Mouse (Mus musculus) fat pad, adult 2 months (tissue): ENCODE results near the gene B4galnt3.
A peak's percentile ranks its signal among the peaks of the same experiment; 100 is the strongest.
"Not testable (repeated sequence)": the region's sequence is repeated elsewhere in the genome, so short reads cannot be mapped to it uniquely, and the experiment has no call there.

Experiments
- DNase-seq: peaks from one replicate; pipeline ENCODE4 v3.0.0-alpha.2; 2011; ENCODE audit warnings: low read depth, low spot score; ENCODE audit errors: extremely low read depth

The B4galnt3 gene

DNA sequence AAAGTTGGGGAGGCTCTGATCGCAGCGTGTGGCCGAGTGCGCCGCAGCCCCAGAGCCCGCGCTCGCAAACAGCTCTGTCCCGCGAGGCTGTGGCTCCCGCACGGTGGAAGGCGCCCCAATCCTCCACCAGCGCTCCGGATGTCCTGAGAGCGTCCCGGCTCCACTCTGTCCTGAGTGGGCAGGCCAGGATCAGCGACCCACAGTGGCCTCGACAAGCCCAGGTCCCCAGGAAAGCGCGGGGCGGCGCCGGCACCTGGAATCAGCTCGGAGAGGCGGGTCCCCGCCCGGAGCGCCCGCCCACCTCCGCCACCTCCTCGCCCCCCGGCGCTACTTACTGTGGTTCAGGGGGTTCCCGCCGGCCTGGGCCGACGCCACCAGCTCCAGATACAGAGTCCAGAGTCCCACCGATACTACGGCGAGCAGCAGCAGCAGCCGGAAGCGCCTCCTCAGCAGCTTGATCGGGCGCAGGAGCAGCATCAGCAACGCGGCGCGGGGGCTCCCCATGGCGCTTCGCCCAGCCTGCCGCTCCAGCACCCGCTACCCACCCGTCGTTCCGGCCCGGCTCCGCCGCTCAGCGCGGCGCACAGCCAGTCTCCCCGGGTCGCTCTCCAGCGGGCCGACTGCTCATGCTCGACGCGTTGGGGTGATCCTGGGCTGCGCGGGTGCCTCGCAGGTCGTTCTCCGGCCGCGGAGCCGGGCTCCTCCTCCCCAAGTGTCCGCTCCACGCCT lies at the start of gene B4galnt3, which contains the start of gene D330020A13Rik:
Gene B4galnt3 (minus strand): TSS at position 504 of the 729 bp plus-strand sequence.
Gene D330020A13Rik (plus strand): TSS at position 309 of the 729 bp plus-strand sequence.
- DNase-seq = no peak

DNA sequence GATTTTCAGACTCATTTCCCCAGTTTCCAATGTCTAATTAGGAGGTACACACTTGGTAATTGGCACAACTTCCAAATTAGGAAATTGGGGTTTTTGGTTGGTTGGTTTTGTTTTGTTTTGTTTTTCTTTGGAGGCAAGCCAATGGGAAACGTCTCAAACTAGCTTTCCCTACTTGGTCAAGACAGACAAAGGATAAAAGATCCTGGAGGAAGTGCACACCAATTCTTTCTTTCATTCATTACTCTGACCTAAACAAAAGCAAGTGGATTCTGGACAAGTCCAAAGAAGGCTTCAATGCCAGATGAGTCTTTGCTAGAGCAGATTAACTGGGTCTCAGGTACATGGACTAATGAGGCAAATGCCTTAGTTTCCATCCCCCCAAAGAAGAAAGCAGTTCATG lies 49.6 kb upstream of the B4galnt3 start:
- DNase-seq = no peak

DNA sequence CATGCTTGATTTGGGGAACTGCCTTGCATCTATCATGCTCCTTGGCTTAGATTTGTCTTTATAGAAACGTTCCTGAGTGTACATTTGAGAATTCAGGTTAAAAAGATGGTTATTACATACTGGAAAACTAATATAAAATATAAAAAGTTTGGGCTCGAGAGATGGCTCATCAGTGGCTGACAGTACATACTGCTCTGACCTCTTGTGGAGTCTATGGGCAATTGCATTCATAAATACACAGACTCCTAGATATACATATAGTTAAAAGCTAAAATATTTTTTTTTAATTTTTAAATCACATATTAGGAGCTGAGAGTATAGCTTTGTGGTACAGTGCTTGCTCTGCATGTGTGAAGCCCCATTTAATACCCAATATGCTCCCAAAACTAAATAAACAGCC lies 38.0 kb upstream of the B4galnt3 start:
- DNase-seq = no peak

DNA sequence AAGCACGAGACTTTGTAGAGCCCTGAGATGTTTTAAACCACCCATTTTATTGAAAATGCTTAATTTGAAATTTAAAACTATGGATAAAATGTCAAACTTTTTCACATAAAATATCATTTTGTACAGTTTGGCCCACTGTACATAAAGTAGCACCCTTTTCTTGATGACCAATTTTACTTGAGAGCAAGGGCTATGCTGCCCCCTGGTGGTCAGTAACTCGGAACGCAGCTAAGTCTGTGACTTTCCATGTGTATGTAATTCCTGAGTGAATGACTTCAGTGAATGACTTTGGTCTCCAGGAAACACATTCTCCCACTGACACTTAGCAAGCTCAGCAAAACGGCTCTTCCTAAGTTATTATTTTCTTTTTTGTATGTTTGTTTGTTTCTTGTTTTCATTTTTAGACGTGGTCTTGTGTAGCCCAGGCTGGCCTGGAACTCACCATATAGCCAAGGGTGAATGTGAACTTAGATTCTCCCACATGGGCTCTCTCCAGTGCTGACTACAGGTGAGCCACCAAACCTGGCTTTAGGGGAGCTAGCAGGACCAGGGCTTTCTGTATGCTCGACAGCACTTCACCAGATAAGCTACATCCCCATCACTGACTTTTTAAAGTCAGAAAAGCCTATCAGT lies 30.1 kb upstream of the B4galnt3 start:
- DNase-seq = peak; percentile 18

DNA sequence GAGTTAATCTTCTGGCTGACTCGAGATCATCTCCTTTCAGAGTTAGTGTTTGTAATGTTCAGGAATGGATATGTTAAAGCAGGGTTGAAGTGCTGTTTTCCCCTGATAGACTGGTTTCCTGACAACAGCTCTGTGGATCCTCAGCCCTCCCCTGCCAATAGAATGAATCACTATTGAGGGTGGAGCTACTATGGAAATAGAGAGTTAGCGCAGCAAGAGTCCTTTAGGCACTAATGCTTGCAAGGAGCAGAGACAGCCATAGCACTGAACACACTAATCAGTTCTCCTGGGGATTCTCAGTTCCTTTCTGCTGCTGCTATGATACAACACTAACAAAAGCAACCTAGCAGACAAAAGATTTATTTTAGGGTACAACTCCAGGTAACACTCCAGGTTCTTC lies 26.0 kb upstream of the B4galnt3 start:
- DNase-seq = no peak

DNA sequence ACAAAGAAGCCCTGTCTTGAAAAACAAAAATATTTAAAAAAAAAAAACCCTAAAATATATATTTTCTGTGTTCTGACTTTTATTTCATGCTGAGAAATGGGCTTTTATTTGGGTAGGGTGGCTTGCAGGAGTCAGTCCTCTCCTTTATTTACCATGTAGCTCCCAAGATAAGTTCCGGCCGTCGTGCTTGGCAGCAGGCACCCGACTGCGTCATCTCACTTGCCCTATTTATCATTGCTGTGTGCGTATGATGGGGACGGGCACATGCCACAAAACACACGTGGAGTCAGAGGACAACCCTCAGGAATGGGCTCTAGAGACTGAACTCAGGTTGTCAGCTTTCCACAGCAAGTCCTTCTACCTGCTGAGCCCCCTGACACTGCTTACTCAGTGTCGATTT lies 24.8 kb upstream of the B4galnt3 start:
- no peak for DNase-seq

DNA sequence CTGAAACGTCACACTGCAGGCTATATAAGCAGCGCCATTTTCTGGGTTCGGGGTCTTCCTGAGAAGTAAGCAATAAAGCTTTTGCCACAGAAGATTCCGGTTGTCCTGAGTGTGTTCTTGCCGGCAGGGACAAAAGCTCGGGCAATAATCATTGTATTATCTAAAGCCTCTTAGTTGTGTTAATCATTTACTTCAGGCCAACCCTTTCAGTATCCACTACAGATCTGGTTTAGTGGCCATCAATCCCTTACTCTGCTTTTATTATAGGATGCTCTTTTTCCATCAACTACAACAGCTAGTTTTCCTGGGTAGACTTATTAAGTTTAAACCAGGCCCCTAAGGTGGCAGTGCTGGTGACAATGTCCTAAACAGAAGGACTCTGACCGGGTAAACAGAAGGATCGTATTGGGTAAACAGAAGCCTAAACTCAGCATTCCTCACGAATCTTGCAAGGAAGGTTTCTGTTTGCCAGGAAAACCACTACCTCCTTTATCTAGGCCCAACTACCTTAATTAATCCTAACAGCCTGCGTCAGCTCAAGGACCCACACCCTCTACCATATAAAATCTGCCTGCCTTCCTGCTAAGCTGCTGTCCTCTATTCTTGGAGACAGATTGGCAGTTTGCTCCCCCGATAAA lies 24.1 kb upstream of the B4galnt3 start:
- DNase-seq = no peak

DNA sequence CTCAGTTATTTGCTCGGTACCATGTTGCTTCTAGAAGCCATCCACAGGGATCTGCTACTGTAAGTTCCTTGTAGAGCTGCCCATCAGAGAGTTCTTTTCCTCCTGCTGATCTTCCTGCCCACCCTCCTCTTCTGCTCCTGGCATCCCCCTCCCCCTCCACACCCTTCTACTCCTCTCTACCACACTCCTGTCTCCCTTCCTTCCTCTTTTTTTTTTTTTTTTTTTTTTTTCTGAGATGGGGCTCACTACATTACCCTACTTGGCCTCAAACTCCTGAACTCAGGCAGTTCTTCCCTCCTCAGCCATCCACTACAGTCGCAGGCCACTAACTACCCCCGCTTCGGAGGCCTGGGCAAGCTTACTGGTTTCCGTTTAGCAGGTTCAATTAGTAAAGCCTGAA lies 18.1 kb upstream of the B4galnt3 start:
- no peak for DNase-seq

DNA sequence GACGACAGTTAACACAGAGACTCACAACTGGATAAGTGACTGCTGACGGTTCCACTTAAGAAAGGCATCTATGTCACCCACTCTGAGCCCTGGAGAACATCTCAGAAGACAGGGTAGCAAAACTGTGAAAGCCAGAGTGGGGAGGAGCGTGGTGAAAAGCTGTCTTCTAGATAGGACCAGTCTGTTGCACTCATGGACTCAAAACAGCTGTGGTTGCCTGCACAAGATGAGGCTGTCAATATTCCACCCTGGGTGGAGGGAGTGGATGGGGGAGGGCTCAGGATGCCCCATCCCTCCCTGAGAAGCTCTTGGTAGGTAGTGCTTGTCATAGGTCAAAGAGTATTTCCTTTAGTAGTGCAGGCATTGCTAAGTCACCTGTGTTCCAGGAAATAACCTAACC lies 15.4 kb upstream of the B4galnt3 start:
- DNase-seq = no peak

DNA sequence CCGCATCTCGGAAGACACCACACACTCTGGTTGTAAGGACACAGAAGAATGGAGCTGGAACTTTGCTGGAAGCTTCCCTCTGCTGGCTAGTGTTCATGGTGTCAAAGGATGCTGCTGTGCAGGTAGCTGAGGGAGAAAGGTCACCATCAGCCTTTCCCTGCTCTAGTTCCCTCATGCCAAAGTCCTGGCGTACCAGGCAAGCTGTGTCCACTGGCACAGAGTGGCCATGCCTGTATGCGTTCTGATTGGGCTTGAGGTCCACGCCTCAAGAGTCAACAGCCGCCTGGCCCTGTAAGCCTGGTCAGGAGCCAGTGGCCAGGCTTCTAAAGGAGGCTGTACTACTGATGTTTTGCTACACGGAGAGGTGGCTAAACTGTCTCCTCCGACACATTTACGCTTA lies 15.0 kb upstream of the B4galnt3 start:
- no peak for DNase-seq

DNA sequence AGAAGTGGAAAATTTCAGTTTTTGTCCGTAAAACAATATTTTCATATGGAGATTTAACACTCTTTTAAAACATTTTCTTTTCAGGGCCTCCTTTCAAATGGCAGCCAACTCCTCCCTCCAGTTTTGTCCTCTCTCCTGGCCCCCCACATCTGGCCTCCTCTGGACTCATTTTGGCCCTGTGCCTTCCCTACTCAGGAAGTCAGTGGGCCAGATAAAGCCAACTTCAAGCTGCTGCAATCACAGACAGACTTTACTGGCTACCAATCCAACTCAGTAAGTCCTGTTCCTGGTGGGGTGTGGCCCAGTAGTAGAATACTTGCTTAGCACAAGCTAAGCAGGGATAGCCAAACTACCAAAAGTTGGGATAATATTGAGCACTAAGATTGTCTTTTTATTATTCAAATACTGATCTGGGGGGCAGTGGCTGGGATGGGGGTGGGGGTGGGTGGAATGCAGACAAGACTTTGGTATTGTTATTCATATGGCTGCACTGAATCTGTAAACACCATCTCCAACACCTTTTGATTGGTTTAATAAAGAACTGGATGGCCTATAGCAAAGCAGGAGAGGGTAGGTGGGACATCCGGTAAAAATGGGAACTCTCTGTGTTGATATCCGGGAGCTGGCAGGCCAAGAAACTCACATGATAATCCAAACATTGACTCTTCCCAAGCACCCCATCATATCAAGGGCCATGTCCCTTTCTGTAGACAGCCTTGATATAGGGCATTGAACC lies 12.7 kb upstream of the B4galnt3 start:
- DNase-seq = no peak

DNA sequence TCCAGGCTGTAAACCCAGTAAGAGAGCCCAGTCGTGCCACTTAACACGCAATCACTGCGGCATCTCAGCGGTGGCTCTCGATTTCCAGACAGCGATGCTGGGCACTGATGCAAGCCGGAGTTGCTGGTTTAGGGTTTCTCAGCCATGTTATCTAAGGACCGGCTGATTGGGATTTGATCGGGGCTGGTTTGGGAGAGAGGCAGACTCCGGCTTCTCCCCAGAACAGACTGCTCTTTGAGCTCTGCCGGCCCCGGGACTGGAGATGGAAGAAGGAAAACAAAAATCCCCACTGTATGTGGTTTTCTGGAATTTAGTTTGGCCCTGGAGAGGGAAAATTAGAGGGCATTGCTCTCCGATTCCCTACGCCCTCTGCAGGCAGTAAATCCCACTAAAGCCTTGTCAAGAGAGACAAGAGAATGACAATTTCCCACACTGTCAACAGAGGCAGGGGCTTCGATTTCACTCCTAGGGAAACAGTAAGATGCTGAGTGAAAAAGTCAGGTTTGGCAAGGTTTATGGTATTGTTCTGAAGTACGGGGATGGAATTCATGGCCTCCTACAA lies 8.5 kb upstream of the B4galnt3 start:
- no peak for DNase-seq

DNA sequence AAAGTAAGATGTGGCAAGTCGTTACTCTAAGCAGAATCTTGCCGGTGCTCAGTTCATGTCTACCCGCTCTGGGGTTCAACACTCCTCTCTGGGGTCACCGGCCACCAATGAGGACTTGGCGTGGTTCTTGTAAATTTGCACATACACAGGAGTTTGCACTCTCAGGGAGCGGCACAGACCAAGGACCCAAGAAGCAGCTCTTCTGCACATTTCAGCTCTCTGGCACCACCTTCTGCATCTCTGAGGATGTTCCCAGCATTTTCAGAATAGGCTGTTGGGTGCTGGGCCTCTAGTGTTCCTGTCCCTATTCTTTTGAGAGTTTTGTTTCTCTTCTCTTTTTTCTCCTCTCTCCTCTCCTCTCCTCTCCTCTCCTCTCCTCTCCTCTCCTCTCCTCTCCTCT lies 6.8 kb upstream of the B4galnt3 start:
- no peak for DNase-seq

DNA sequence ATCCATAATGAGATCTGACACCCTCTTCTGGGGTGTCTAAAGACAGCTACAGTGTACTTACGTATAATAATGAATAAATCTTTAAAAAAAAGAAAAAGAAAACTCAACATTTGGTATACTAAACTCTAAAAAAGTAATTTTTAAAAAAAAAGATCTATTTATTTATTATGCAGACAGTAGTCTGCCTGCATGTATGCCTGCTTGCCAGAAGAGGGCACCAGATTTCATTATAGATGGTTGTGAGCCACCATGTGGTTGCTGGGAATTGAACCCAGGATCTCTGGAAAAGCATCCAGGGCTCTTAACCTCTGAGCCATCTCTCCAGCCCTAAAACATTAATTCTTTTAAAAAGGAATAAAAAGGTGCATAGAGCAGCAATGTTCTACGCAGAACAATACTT lies 2.2 kb upstream of the B4galnt3 start:
- DNase-seq = not testable (repeated sequence)

DNA sequence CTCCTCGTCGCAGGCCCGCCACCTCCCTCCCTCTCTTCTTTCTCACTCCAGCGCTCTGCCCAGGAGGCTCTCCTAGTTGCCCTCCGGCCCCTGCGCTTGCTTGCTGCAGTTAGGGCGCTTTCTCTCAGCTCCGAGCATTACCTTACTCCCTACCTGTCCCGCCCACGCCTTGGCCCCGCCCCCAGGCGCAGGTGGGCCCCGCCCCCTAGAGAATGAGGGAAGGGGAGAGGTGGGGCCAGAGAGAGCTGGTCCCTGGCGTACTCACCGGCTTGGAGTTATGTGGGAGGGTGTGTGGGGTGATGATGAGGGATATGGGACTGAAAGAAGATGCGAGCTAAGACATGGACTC lies 400 bp upstream of the B4galnt3 start:
- DNase-seq = no peak

DNA sequence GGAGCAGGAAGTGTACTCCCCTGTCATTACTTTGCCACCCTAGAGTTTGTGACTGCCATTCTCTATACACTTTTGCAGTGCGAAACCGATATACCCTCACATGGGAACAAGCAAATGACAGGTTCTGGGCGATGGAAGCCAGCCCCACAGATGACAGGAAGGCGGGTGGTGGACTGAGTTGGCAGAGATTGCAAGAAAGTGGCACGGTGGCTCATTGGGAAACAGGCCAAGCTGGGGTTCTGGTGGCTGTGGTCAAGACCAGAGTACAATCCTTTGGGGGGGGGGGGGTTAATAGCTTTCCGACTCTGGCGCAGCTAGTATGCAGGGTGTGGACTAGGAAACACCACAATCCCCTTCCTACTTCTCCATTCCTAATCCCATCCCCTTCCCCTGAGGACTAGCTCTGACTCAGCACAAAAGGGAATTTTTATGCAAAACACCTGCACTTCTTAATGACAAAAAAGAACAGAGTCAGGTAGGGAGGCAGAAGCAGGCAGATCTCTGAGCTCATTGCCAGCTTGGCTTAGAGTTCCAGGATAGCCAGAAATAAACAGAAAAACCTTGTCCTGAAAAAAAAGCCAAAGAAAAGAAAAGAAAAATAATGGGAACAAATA lies 2.9 kb downstream of the B4galnt3 start:
- DNase-seq = no peak

DNA sequence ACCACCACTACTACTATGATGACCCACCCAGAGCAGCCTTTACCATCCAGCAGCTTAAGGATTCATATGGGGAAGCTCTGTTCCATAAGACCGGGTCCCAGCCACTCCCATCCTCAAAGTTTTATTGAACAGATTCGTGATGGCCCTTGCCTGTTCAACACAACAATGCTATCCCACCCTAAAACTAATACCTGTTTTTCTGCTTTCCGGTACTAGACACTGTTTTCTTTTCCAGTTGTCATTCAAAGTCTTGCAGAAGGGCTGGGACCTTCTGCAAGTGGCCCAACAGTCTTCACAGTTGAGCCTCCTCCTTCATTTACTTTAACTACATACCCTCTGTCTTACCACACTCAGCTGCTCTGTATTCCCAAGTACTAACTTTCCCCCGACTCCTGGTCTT lies 4.9 kb downstream of the B4galnt3 start:
- no peak for DNase-seq

DNA sequence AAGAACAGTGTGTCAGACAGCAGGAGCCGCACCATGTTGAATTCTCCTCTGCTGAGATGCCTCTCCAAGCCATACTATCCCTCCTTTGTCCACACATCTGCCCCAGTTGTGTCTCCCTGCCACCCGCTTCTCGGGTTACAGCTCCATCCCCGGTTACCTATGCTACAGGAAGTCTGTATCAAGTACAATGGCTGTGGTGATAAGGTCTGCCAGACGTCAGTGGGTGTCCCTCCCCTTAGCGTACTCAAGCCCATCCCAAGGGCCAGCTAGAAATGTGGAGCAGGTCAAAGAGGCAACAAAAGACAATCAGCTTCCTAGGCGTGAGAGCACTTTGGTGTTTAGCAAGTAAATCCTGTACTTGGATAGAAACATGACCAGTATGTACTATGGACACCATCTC lies 5.8 kb downstream of the B4galnt3 start:
- no peak for DNase-seq

DNA sequence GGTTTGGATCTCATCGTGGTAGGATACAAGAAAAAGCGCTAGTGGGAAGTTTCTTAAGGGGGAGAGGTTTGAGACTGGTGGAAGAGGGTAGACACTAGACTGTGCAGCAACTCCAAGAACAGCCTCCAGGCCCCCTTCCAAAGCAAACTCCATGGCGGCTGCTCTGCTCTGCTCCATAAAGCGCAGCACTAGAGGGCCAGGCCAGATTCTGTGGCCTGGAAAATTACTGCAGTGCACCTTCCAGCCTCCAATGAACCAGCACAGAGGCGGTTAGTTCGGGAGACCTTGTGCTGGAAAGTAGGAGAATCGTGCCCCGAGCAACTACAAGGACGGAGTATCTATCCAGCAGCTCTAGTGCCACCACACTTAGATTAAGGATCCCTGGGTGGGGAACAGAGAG lies 7.1 kb downstream of the B4galnt3 start:
- DNase-seq = no peak

DNA sequence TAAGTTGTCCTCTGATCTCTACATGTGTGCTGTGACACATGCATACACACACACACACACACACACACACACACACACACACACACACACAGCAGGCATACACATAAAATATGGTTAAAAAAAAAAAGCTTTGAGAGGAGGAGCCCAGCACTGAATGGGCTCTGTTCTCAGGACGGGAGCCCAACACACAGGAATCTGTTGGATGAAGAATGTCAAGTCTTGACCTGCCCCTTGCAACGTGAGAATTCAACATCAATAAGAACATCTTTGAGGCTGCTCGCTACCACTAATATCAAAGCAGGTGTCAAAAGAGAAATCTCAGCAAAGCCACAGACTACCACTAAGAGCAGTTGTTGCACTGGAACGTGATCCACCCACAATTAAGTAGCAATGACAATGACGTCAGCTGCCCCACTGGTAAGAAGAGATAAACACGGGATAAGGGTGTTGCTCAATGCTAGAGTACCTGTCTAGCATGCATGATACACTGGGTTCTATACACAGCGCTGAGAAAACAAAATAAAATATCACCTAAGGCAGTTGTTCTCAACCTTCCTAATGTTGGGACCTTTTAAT lies 17.4 kb downstream of the B4galnt3 start:
- no peak for DNase-seq

DNA sequence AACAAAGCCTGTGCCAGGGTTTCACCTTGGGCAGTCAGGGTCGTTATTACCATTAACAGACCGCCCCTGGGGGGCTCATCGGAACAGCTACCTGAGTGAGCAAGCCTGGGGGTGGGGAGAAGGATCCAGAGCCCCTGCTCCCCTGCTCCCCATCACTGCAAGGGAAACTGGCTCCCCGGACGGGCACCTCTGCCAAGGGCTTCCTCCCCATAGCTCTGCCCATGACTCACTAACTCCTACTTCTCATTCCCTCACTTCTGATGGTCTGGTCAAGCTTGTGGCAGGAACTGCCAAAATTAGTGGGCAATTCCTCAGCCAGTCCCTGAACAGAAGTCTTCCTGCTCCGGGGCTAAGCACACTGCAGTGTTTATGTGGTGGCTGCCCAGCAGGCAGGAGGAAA lies 19.1 kb downstream of the B4galnt3 start:
- DNase-seq = no peak
